Mouse (Mus musculus) midbrain, embryonic 14.5 days (tissue): ENCODE data around the gene Rerg. TPM values are rescaled to one million over a fixed set of nuclear protein-coding genes. Genes with fewer than 3 reads are reported as not detected.

ENCODE experiments used
- ATAC-seq: fragments of 200-750 bp; cut with Nextera tagmentation; 2 replicates; pipeline ENCODE4 v1.8.0; 2017; ENCODE audit warnings: moderate number of reproducible peaks, moderate library complexity; ENCODE audit not compliant: low FRiP score, low TSS enrichment
- DNase-seq: peaks from one replicate; pipeline ENCODE4 v3.0.0-alpha.2; 2015
- H3K27ac ChIP-seq: fragments of 300-500 bp; sonication (generic); replicated peaks from 2 replicates; pipeline ENCODE4 v1.5.1; 2014; ENCODE audit warnings: mild to moderate bottlenecking, low read depth, low read length, moderate library complexity
- H3K27me3 ChIP-seq: fragments of 300-500 bp; sonication (generic); 2 replicates; pipeline ENCODE4 v1.6.1; 2014; ENCODE audit warnings: low read length, control low read depth, mixed read lengths; ENCODE audit not compliant: control insufficient read depth, insufficient read depth
- H3K36me3 ChIP-seq: fragments of 300-500 bp; sonication (generic); 2 replicates; pipeline ENCODE4 v1.6.1; 2014; ENCODE audit warnings: low read length, control low read depth; ENCODE audit not compliant: control insufficient read depth, insufficient read depth
- H3K4me1 ChIP-seq: fragments of 300-500 bp; sonication (generic); 2 replicates; pipeline ENCODE4 v1.6.1; 2014; ENCODE audit warnings: mild to moderate bottlenecking, antibody characterized with exemption, low read length, control low read depth; ENCODE audit not compliant: control insufficient read depth, insufficient read depth
- H3K4me2 ChIP-seq: fragments of 300-500 bp; sonication (generic); 2 replicates; pipeline ENCODE4 v1.6.1; 2014; ENCODE audit warnings: mild to moderate bottlenecking, low read length, moderate library complexity
- H3K4me3 ChIP-seq: fragments of 300-500 bp; sonication (generic); replicated peaks from 2 replicates; pipeline ENCODE4 v1.5.1; 2014; ENCODE audit warnings: low read depth, low read length
- H3K9ac ChIP-seq: fragments of 300-500 bp; sonication (generic); replicated peaks from 2 replicates; pipeline ENCODE4 v1.6.1; 2014; ENCODE audit warnings: mild to moderate bottlenecking, low read length, moderate library complexity
- H3K9me3 ChIP-seq: fragments of 300-500 bp; sonication (generic); 2 replicates; pipeline ENCODE4 v1.6.1; 2016; ENCODE audit warnings: low read length, control low read depth, mixed read lengths; ENCODE audit not compliant: control insufficient read depth
- WGBS: fragments of 180-500 bp; shearing (Covaris S2); extraction: QIAGEN DNeasy Blood & Tissue Kit; methylation state at CpG from one replicate; pipeline ENCODE4 v1.1.7; 2014; 5-methylcytosine and 5-hydroxymethylcytosine counted together
- polyA plus RNA-seq: library from polyadenylated mRNA; unstranded; fragments of >200 nt; fragmentation: Nextera tagmentation; extraction: Ambion mirVana; gene quantifications from 2 replicates; pipeline ENCODE4 v1.2.1, GENCODE M21; 2014

Gene Rerg
- polyA plus RNA-seq, 1 experiment from 2014 or later = 5.9 TPM

DNA sequence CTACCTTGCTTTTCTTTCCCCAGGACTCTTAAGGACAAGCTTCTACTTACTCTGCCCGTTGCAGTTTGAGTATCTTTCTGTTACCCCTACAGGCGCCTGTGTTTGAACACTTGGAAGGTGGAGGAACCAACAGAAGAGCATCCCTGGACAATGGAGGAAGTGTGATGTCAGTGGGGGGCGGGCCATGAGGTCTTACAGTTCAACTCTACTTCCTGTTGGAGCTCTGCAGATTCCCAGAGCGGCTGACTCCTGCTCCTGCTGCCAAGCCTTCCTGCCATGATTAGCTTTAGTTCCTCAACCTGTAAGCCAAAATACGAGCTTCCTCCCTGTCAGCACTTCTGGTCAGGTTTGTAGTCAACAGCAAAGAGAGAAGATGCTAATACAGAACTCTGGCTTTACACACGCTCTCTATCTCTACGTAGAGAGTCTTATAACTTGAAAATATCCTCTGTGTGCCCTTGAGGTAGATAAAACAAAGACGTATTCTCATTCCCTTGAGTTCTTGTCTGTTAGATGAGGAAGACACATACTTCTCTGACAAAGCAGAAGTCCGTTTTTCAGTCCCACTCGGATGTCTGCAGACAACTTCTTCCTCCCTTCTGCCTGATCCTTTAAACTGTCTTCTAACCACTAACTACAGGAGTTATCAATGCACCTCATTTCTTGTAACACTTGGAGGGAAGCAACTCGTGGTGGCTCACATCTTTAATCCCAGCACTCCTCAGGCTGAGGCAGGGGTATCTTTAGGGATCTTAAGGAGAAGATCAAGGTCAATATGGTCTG, 13.7 kb downstream of the Rerg start:
- Histone ChIP-seq H3K27ac (no peak overlapping the region), H3K4me1 (no peaks in the 10 kb centered on the region), H3K4me3 (no peak overlapping the region), H3K36me3 (no peaks in the 10 kb centered on the region), H3K4me2 (no peak overlapping the region), H3K9ac (no peak overlapping the region), H3K9me3 (no peaks in the 10 kb centered on the region), H3K27me3 (no peaks in the 10 kb centered on the region)
- DNase-seq (no peak), ATAC-seq (no peak)
- 83% methylated on average over 11 of the region's 11 CpGs for whole genome bisulfite sequencing

DNA sequence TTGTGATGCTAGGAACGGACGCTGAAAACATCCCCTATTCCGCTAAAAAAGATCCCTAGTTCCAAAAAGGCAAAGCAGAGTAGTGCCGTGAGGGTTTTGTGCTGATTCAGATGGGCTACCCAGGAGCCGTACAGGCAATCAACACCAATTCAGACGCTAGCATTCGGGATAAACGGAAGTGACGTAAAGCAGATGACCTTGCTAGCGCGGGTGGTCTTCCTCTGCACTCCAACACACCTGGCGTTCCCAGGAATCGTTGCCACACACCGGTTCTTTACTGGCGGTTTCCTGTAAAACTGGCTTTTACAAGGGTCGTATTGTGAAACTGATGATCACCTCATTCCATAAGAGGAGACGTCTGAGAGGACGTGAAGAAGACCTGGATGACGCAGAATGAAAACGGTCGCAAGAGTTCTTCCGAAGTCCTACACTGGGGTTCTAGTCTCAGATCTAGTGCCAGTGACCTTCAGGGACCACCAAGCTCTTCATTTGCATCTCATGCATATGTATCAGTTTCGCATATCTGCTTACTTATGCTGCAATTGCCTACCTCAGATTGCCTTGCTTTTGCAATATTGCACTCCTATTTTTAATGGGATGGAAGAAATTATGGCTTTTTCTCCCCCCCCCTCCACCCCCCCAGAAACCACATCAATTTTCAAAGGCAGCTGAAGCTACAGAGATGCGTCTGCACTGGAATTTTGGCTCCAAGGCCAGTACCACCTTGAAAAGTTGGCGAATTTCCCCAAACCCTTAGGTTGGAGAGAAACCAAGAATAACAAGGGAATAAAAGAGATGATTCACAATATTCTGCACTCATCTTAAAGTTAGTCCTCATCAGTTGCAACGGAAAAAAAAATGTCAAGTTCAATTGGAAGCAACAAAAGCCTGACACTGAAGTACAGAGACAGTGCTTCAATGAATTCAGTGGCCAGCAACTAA, 14.8 kb downstream of the Rerg start:
- WGBS = 71% methylated on average over 26 of the region's 26 CpGs
- Histone ChIP-seq H3K4me3 (no peak overlapping the region), H3K27ac (no peak overlapping the region), H3K4me1 (no peaks in the 10 kb centered on the region), H3K9ac (no peak overlapping the region), H3K9me3 (no peaks in the 10 kb centered on the region), H3K4me2 (no peak overlapping the region; the same call in 1 of the 2 replicates), H3K27me3 (no peaks in the 10 kb centered on the region), H3K36me3 (no peaks in the 10 kb centered on the region)
- ATAC-seq (no peak), DNase-seq (no peak)

DNA sequence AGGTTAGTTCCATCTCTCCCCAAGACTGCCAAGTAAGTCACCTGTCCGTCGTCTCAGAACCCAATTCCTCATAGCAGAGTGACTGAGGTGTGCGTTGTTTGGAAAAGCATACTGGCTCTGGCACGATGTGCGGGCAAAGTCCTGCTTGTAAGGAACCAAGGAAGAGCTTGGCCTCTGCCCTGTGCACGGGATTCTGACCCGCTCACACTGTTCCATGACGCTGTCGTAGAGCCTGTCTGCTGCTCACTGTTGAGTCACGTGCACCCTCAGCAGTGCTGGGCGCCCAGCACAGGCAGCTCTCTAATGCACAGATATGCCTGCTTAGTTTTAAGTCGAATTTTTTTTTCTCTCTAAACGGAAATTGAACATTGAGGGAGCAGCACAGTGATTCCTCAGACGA, 17.3 kb downstream of the Rerg start:
- H3K9ac ChIP-seq = no peak overlapping the region
- DNase-seq = no peak
- no peak overlapping the region for H3K27ac ChIP-seq
- H3K36me3 ChIP-seq = no peaks in the 10 kb centered on the region
- no peak overlapping the region for H3K4me3 ChIP-seq
- H3K9me3 ChIP-seq = no peaks in the 10 kb centered on the region
- H3K4me1 ChIP-seq = no peaks in the 10 kb centered on the region
- no peak overlapping the region for H3K4me2 ChIP-seq
- ATAC-seq = no peak
- no peaks in the 10 kb centered on the region for H3K27me3 ChIP-seq
- 90% methylated on average over 14 of the region's 14 CpGs for WGBS

DNA sequence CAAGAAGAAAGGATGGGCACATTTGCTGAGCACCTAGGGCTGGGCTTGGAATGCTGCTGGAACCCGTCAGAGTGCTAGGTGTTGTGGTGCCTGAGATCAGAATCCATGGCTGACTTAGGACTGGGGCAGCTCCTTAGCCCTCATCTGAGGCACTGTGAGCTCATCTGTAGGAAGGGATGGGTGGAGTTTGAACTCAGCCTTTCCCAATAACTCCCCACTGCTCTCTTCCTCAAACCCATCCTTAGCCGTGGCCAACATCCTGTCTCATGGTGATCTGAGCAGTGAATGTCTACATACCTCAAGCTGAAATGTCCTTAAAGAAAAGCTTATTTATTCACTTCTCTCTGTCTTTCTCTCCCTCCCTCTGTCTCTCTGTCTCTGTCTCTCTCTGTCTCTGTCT, 19.3 kb downstream of the Rerg start:
- Histone ChIP-seq H3K27ac (no peak overlapping the region), H3K9me3 (no peaks in the 10 kb centered on the region), H3K36me3 (no peaks in the 10 kb centered on the region), H3K27me3 (no peaks in the 10 kb centered on the region), H3K4me2 (no peak overlapping the region), H3K4me3 (no peak overlapping the region), H3K4me1 (no peaks in the 10 kb centered on the region), H3K9ac (no peak overlapping the region)
- DNase-seq (no peak), ATAC-seq (no peak)
- 93% methylated on average over 2 of the region's 2 CpGs for WGBS

DNA sequence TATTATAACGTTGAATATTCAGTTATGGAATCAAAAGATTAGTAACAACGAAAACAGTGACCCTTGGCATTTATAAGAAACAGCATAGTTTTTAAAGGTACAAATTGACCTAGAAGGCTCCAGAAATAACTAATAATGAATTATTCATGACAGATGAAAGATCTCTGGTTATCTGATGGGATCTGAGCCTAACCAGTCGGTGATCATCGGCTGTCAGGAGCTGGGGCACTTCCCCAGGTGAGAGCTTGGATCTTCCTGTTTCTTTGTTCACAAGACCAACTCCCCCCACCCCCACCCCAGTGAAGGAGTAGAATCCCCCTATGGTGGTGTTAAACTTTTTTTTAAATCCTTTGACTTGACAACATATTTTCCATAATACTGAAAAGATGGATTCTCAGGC, 20.5 kb downstream of the Rerg start:
- no peak overlapping the region for H3K4me2 ChIP-seq
- 76% methylated on average over 4 of the region's 4 CpGs for WGBS

DNA sequence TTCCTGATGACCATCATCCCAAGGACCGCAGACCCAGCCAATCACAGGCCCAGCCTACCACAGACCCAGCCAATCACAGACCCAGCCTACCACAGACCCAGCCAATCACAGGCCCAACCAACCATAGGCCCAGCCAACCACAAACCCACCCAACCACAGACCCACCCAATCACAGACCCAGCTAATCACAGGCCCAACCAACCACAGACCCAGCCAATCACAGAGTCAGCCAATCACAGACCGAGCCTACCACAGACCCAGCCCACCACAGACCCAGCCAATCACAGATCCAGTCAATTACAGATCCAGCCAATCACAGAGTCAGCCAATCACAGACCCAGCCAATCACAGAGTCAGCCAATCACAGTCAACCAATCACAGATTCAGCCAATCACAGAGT, 23.4 kb downstream of the Rerg start:
- ATAC-seq (no peak), DNase-seq (no peak)
- no peak overlapping the region for H3K27ac ChIP-seq
- no peaks in the 10 kb centered on the region for H3K36me3 ChIP-seq
- no peak overlapping the region for H3K9ac ChIP-seq
- H3K4me1 ChIP-seq = no peaks in the 10 kb centered on the region
- H3K4me2 ChIP-seq = no peak overlapping the region
- no peaks in the 10 kb centered on the region for H3K27me3 ChIP-seq
- H3K9me3 ChIP-seq = no peaks in the 10 kb centered on the region
- H3K4me3 ChIP-seq = no peak overlapping the region
- 97% methylated on average over 2 of the region's 2 CpGs for WGBS

More for the DNA sequence above, 20.5 kb downstream of the Rerg start:
- no peak overlapping the region for H3K27ac ChIP-seq
- no peaks in the 10 kb centered on the region for H3K27me3 ChIP-seq
- ATAC-seq (no peak), DNase-seq (no peak)
- no peaks in the 10 kb centered on the region for H3K4me1 ChIP-seq
- no peak overlapping the region for H3K9ac ChIP-seq
- no peaks in the 10 kb centered on the region for H3K9me3 ChIP-seq
- H3K4me3 ChIP-seq = no peak overlapping the region
- H3K36me3 ChIP-seq = no peaks in the 10 kb centered on the region

DNA sequence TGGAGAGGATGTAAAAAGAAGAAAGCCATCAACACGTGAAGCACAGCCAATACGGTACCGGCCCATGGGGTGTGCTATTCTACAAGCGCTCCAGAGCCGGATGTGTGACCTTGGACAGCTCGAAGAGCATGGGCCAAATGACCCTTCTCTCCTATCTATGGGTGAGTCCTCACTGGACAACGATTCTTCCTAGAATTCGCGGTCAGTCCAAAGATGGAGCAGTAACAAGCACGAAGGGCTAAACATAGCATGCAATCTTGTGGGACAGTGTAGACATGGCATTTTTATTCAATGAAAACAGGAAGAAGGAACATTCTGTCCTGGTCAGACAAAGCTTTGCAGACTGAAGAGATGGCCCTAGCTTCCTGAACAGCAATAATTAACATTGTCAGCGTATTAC, 24.7 kb downstream of the Rerg start:
- Histone ChIP-seq H3K27me3 (no peaks in the 10 kb centered on the region), H3K27ac (no peak overlapping the region), H3K4me1 (no peaks in the 10 kb centered on the region), H3K9ac (no peak overlapping the region), H3K4me3 (no peak overlapping the region), H3K9me3 (no peaks in the 10 kb centered on the region), H3K36me3 (no peaks in the 10 kb centered on the region), H3K4me2 (no peak overlapping the region)
- WGBS = 94% methylated on average over 11 of the region's 11 CpGs
- ATAC-seq (no peak), DNase-seq (no peak)

DNA sequence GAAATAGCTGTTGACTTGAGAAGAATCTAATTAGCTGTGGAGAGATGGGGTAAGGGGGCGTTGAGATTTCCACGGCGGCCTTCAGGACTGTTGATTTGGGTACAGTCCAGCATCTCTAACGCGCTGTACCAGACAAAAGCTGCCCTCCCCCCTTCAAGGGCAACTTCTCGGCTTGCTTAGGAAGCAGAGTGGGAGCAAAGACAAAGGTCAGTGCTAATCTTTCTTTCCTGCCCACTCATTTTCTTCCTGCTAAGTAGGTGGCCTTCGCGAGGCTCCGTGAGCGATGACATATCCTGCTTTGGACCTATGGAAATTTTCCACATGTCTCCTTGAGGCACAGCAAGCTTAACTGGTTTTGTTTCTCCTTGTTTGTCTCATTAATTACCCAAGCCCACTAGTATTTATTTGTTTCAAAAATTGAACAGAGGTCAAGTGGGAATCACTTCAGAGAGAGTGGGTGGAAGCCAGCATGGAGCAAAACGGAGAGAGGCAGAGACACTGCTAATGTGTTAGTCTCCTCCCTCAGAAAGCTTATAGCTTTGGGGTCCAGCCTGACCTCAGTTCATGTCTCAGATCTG, 25.2 kb downstream of the Rerg start:
- 47% methylated on average over 11 of the region's 11 CpGs for WGBS
- Histone ChIP-seq H3K9me3 (no peaks in the 10 kb centered on the region), H3K9ac (no peak overlapping the region), H3K27me3 (no peaks in the 10 kb centered on the region), H3K4me3 (no peak overlapping the region), H3K4me1 (no peaks in the 10 kb centered on the region), H3K27ac (no peak overlapping the region), H3K4me2 (no peak overlapping the region), H3K36me3 (no peaks in the 10 kb centered on the region)
- ATAC-seq (no peak), DNase-seq (no peak)
